In the genomic region with DNA sequence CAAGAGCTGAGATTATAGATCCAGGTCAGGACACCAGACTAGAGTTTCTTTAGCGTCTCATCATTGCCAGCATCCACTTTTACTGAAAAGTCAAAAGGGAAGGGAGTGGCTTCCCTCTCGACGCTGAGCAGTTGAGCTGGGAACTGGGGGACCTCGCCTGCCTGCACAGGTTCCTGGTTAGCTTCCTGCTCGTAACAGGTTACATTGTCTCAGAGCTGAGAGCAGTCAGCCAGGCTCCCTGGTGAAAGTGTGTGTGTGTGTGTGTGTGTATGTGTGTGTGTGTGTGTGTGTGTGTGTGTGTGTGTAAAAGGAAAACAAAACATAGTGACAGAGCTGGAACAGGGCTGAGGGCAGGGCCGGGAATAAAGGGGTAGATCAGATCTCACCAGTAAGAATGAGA, we compare ENCODE assay signal across 28 mouse cellular contexts.
DNase-seq lines count a peak whose midpoint lies in the region; ATAC-seq and TF ChIP-seq lines count a peak whose summit lies in the region.
"Had no signal": no experiment of that assay in that cellular context is flagged by ENCODE, and none has a peak within 500 bp of the region (broad histone marks: within the 10 kb centered on the region; RNA-seq: fewer than 3 reads in every experiment).

No protein-coding gene starts in this region.

- TF ChIP-seq CTCF in liver, postnatal 0 days (IDR thresholded peaks at IDR 0.05; ENCODE audit: low read depth) = no peak

- intact Hi-C loops in heart, postnatal 14 days (cut with DNase I) = loop anchor here (5.0 kb wide), 1 partner anchor 46 kb away; no protein-coding TSS in a partner anchor
- intact Hi-C loops in heart, postnatal 25 days (cut with DNase I) = loop anchor here (5.0 kb wide), 1 partner anchor 46 kb away; no protein-coding TSS in a partner anchor

- H3K36me3 ChIP-seq in liver, embryonic 13.5 days = 0 out of 2 replicates have a peak, but pooled peaks cover 2% of the 10 kb centered on the region
- H3K36me3 ChIP-seq in liver, postnatal 0 days (replicated peaks; ENCODE audit: insufficient read depth, low read length) = no peaks in the 10 kb centered on the region
- H3K36me3 ChIP-seq: embryonic facial prominence, embryonic 13.5 days; forebrain, embryonic 12.5 days; hindbrain, embryonic 10.5 days; limb, embryonic 12.5 days; neural tube, embryonic 13.5 days had no signal

- no peaks in the 10 kb centered on the region for H3K9me3 ChIP-seq in liver, embryonic 13.5 days (replicated peaks)
- H3K9me3 ChIP-seq in liver, postnatal 0 days (ENCODE audit: low read length) = no peaks in the 10 kb centered on the region
- H3K9me3 ChIP-seq: embryonic facial prominence, embryonic 13.5 days; forebrain, embryonic 12.5 days; hindbrain, embryonic 10.5 days; limb, embryonic 12.5 days; neural tube, embryonic 13.5 days had no signal

- ATAC-seq in liver, embryonic 13.5 days (ENCODE audit: low read depth) = no peak
- no peak for ATAC-seq in liver, postnatal 0 days
- ATAC-seq: CD4-positive, CD25-positive, alpha-beta regulatory T cell, adult 4 months; hindbrain, embryonic 16.5 days; intestine, embryonic 16.5 days; midbrain, embryonic 16.5 days had no signal

- no peak overlapping the region for H3K9ac ChIP-seq in liver, embryonic 13.5 days
- no peak overlapping the region for H3K9ac ChIP-seq in liver, postnatal 0 days (replicated peaks)
- H3K9ac ChIP-seq: embryonic facial prominence, embryonic 13.5 days; forebrain, embryonic 12.5 days; limb, embryonic 12.5 days; neural tube, embryonic 13.5 days had no signal

- peak; percentile 98 for DNase-seq in heart, adult 11 months
- DNase-seq in heart, postnatal 14 days = no peak
- DNase-seq in heart, postnatal 25 days (ENCODE audit: low spot score) = peak; percentile 31
- DNase-seq in heart, postnatal 4 days = no peak
- DNase-seq in liver, embryonic 13.5 days = no peak
- no peak for DNase-seq in liver, postnatal 0 days
- DNase-seq: adrenal gland, postnatal 14 days; cerebellum, adult 8-10 months; cerebellum, postnatal 36 days; embryo, embryonic 11 days; retina, postnatal 1 day; right cerebral cortex, postnatal 25 days; spleen, adult 18-20 months; thymus, postnatal 14 days had no signal

- WGBS in liver, embryonic 13.5 days (ENCODE audit: insufficient replicate concordance) = 63% methylated on average over 6 of the region's 6 CpGs
- 59% methylated on average over 6 of the region's 6 CpGs for WGBS in liver, postnatal 0 days (ENCODE audit: insufficient replicate concordance)

- no peak overlapping the region for H3K4me2 ChIP-seq in liver, embryonic 13.5 days
- no peak overlapping the region for H3K4me2 ChIP-seq in liver, postnatal 0 days (ENCODE audit: low read depth, low read length)
- H3K4me2 ChIP-seq: embryonic facial prominence, embryonic 13.5 days; forebrain, embryonic 12.5 days; limb, embryonic 12.5 days; neural tube, embryonic 13.5 days had no signal

- H3K4me3 ChIP-seq in liver, embryonic 13.5 days (replicated peaks) = no peak overlapping the region
- H3K4me3 ChIP-seq in liver, postnatal 0 days (ENCODE audit: low read depth, low read length) = no peak overlapping the region
- no peak overlapping the region for H3K4me3 ChIP-seq in brown adipose tissue, adult 24 weeks (ENCODE audit: insufficient read depth, low read depth, low read length)
- H3K4me3 ChIP-seq: embryonic facial prominence, embryonic 13.5 days; erythroblast, embryonic 14.5 days; forebrain, embryonic 12.5 days; hindbrain, embryonic 10.5 days; limb, embryonic 12.5 days; myocyte; neural tube, embryonic 13.5 days had no signal

- no peaks in the 10 kb centered on the region for H3K27me3 ChIP-seq in liver, embryonic 13.5 days
- H3K27me3 ChIP-seq in liver, postnatal 0 days (ENCODE audit: insufficient read depth, low read length) = no peaks in the 10 kb centered on the region
- H3K27me3 ChIP-seq: embryonic facial prominence, embryonic 13.5 days; forebrain, embryonic 12.5 days; limb, embryonic 12.5 days; neural tube, embryonic 13.5 days had no signal

- H3K4me1 ChIP-seq in liver, embryonic 13.5 days (replicated peaks) = peaks cover 42% of the 10 kb centered on the region
- H3K4me1 ChIP-seq in liver, postnatal 0 days (ENCODE audit: insufficient read depth) = no peaks in the 10 kb centered on the region
- H3K4me1 ChIP-seq in brown adipose tissue, adult 24 weeks (ENCODE audit: control insufficient read depth, insufficient read depth, insufficient read length, low read length) = peaks cover 19% of the 10 kb centered on the region; the same call in 1 of the 2 replicates
- H3K4me1 ChIP-seq: embryonic facial prominence, embryonic 13.5 days; limb, embryonic 12.5 days; neural tube, embryonic 13.5 days had no signal

- peak overlapping the region; percentile 91; the same call in 1 of the 2 replicates for H3K27ac ChIP-seq in liver, embryonic 13.5 days
- no peak overlapping the region for H3K27ac ChIP-seq in liver, postnatal 0 days (ENCODE audit: low read depth)
- peak overlapping the region; percentile 90 for H3K27ac ChIP-seq in brown adipose tissue, adult 24 weeks (replicated peaks; ENCODE audit: low read depth, low read length)
- H3K27ac ChIP-seq: embryonic facial prominence, embryonic 13.5 days; forebrain, embryonic 12.5 days; hindbrain, embryonic 10.5 days; kidney, postnatal 0 days; limb, embryonic 12.5 days; macrophage; neural tube, embryonic 13.5 days had no signal

- TF ChIP-seq EP300 in liver, postnatal 0 days (IDR thresholded peaks at IDR 0.05; ENCODE audit: low read depth) = no peak

Comparison
In these comparisons a context has a peak if more than half of its experiments do, and no peak if none do; other contexts are left out.
1. DNase-seq: peak in heart, adult 11 months (single experiment) and heart, postnatal 25 days (single experiment); none in heart, postnatal 14 days (0 of 2), heart, postnatal 4 days (single experiment), liver, embryonic 13.5 days (single experiment) and liver, postnatal 0 days (single experiment).